Mouse (Mus musculus) MEL (cell line): ENCODE results near the gene Wdr90.

Experiments
- CHD2 ChIP-seq: IDR thresholded peaks from 2 replicates; pipeline ENCODE4 v1.6.1; 2011; ENCODE audit warnings: low read length, improper control_type of control experiment
- CTCF ChIP-seq, 3 experiments: IDR thresholded peaks in 2 of 3; conservative IDR thresholded peaks in 1 of 3; 2 replicates each; pipeline ENCODE4 v1.5.1; 2011 to 2012; ENCODE audit warnings: low read length in 3 of 3, low read depth in 2 of 3, mild to moderate bottlenecking in 2 of 3, improper control_type of control experiment in 1 of 3, inconsistent platforms in 1 of 3, mixed read lengths in 1 of 3, moderate library complexity in 1 of 3; ENCODE audit not compliant: control insufficient read depth in 1 of 3, insufficient read depth in 1 of 3, poor library complexity in 1 of 3, severe bottlenecking in 1 of 3
- ETS1 ChIP-seq: IDR thresholded peaks from 2 replicates; pipeline ENCODE4 v1.6.1; 2012; ENCODE audit warnings: low read depth, mild to moderate bottlenecking, inconsistent platforms, low read length, improper control_type of control experiment, moderate library complexity
- KAT2A ChIP-seq: conservative IDR thresholded peaks from 2 replicates; pipeline ENCODE4 v1.6.1; 2012; ENCODE audit warnings: low read depth, low read length, improper control_type of control experiment, inconsistent platforms
- MAX ChIP-seq: IDR thresholded peaks from 2 replicates; pipeline ENCODE4 v1.6.1; 2011; ENCODE audit warnings: low read length, improper control_type of control experiment
- MXI1 ChIP-seq: IDR thresholded peaks from 2 replicates; pipeline ENCODE4 v1.6.1; 2011; ENCODE audit warnings: mild to moderate bottlenecking, low read depth, low read length, improper control_type of control experiment
- NELFE ChIP-seq: IDR thresholded peaks from 2 replicates; pipeline ENCODE4 v1.6.1; 2011; ENCODE audit warnings: low read depth, low read length, improper control_type of control experiment
- POLR2A ChIP-seq, 2 experiments: IDR thresholded peaks; 2 replicates each; pipeline ENCODE4 v1.6.1; 2011 to 2012; ENCODE audit warnings: low read length in 2 of 2, mild to moderate bottlenecking in 2 of 2, control low read depth in 1 of 2, improper control_type of control experiment in 1 of 2, low read depth in 1 of 2, moderate library complexity in 1 of 2; ENCODE audit not compliant: control insufficient read depth in 1 of 2, insufficient read depth in 1 of 2, poor library complexity in 1 of 2
- TAL1 ChIP-seq: IDR thresholded peaks from 2 replicates; pipeline ENCODE4 v1.6.1; 2012; ENCODE audit warnings: mild to moderate bottlenecking, inconsistent platforms, low read length, moderate library complexity, mixed read lengths
- ZC3H11A ChIP-seq: IDR thresholded peaks from 2 replicates; pipeline ENCODE4 v1.6.1; 2012; ENCODE audit warnings: low read depth, mild to moderate bottlenecking, inconsistent platforms, low read length, improper control_type of control experiment

DNA sequence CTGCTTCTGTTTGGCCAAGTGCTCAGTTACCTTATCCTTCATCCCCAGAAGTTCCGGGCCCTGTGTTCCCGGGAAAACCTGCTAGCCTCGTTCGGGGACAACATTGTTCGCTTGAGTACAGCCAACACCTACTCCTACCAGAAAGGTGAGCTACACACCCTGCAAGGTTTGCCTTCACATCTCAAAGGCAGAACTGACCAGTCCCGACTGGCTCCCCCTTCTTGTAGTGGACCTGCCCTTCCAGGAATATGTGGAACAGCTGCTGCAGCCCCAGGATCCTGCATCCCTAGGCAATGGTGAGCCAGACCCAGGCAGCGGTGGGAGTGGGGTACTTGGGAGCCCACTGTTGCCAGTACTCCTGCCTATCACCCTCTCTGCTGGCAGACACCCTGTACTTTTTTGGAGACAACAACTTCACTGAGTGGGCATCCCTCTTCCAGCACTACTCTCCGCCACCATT, 31.7 kb downstream of the Wdr90 start:
- no peak for TF ChIP-seq CHD2
- TF ChIP-seq POLR2A (IDR thresholded peaks at IDR 0.05; ENCODE audit: control insufficient read depth in 1 of 2, insufficient read depth in 1 of 2, low read depth in 1 of 2, low read length in 2 of 2, poor library complexity in 1 of 2) = no peak; a peak in 1 of 4 replicates
- TF ChIP-seq ETS1 = no peak
- no peak for TF ChIP-seq MAX
- no peak for TF ChIP-seq KAT2A
- no peak for TF ChIP-seq CTCF (IDR thresholded peaks at IDR 0.05 in 2 of 3, conservative IDR thresholded peaks at IDR 0.05 in 1 of 3; ENCODE audit: control insufficient read depth in 1 of 3, insufficient read depth in 1 of 3, low read depth in 2 of 3, low read length in 3 of 3, poor library complexity in 1 of 3, severe bottlenecking in 1 of 3)
- TF ChIP-seq TAL1 = no peak
- no peak for TF ChIP-seq NELFE
- no peak for TF ChIP-seq ZC3H11A
- TF ChIP-seq MXI1 = no peak
